Mouse (Mus musculus) hematopoietic stem cell, adult 5-6 weeks (primary cell): ENCODE results near the gene Tspo2. TPM values are rescaled to one million over a fixed set of nuclear protein-coding genes. Genes with fewer than 3 reads are reported as not detected.

Experiments used
- ATAC-seq, 2 experiments: fragments of 125-278 bp in 1 of 2; replicated peaks in 1 of 2; 2 replicates each; pipeline ENCODE4 v1.8.0; 2016 to 2017; ENCODE audit warnings: inconsistent platforms in 2 of 2, mild to moderate bottlenecking in 2 of 2, moderate number of reproducible peaks in 2 of 2, low read depth in 1 of 2, moderate TSS enrichment in 1 of 2; ENCODE audit not compliant: low FRiP score in 2 of 2, poor library complexity in 2 of 2, severe bottlenecking in 2 of 2, insufficient read depth in 1 of 2, low TSS enrichment in 1 of 2
- total RNA-seq: library from RNA; stranded (forward); fragments of 172-1452, 232-1000 nt; gene quantifications from 2 replicates; pipeline ENCODE4 v1.2.3, GENCODE M21; 2017

The Tspo2 gene
- total RNA-seq, 1 experiment from 2014 or later = 10.7 TPM

DNA sequence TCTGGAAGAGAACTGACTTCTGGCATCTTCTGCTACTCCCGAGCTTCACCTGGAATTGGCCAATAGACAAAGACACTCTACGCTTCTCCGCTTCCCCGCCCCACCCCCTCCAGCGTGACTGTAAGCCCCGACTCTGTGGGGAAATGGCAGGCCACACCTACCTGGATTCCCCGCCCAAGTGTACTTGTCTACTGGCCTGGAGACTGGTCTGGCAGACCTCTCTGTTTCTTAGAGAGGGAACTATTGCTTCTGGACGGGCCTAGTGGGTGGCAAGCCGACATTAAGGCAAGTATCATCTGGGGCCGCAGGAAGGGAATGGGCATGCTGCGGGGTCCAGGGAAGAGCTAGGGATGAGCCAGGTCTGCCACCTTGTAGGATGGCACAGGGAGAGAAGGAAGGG lies 3.4 kb upstream of the Tspo2 start, which contains the start of gene Unc5cl:
TSS of gene Unc5cl (plus strand) at position 214 of the 400 bp plus-strand sequence.
- no peak for ATAC-seq

DNA sequence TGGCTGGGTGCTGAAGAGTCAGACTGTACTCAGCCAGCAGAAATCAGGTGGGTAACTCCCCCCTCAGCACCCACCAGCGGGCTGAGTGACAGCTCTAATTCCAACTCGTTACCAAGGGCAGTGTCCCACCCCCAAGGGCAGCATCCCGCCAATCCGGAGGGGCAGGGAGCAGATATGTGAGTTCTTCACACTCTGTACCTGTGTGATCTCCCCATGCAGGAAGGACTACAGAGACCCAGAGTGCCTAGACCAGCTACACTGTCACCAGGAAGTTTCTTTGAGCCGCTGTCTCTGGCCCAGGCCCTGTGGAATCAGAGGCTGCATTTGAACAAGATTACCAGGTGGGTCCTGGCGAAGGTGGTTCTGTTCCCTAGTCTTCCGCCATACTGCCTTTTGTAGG lies 2.9 kb upstream of the Tspo2 start:
- no peak for ATAC-seq

DNA sequence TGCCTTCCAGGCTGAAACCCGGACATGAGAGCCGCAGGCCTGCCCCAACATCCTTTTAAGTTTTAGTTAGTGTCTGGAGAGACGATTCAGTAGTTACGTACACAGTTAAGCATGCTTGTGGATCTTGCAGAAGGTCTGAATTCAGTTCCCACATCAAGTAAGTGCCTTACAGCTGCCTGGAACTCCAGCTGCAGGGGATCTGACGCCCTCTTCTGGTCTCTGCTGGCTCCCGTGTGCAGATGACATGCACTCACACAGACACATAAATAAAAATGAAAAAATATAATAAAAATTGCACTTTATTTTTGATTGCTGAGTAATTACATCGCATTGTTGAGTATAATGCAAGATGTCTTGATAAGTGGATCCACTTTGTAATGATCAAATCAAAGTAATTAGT lies 2.2 kb upstream of the Tspo2 start:
- no peak for ATAC-seq

DNA sequence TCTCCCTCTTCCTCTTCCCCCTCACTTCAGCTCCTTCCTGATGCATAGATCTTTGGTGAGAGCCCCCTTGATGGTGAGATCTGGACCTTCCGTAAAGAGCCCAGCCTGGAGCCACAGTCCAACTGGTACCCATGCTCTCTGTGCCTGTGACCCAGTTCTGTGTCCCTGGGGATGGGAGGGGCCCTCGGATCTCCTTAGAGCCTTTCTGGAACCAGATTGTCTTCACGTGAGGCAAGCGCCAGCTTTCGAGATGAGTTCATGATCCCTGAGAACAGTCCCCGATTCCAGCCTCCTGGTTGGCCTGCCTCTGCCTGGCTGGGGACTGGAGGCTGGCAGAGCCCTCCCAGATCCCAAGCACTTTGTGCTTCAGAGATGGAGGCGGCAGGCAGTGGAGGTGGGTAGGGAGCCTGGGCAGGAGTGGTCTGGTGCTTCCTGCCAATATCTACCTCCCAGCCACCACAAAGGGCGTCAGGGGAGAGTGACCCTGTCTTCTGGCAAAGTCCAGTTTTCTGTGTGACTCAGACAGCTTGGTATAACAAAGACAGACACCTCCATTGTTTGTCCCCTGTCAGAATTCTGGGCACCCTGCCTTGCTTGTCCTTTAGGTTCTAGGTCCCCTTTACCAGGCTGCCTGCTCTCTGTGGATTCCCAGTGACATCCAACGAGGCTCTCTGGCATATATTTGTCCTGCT lies 577 bp upstream of the Tspo2 start:
- ATAC-seq = no peak

DNA sequence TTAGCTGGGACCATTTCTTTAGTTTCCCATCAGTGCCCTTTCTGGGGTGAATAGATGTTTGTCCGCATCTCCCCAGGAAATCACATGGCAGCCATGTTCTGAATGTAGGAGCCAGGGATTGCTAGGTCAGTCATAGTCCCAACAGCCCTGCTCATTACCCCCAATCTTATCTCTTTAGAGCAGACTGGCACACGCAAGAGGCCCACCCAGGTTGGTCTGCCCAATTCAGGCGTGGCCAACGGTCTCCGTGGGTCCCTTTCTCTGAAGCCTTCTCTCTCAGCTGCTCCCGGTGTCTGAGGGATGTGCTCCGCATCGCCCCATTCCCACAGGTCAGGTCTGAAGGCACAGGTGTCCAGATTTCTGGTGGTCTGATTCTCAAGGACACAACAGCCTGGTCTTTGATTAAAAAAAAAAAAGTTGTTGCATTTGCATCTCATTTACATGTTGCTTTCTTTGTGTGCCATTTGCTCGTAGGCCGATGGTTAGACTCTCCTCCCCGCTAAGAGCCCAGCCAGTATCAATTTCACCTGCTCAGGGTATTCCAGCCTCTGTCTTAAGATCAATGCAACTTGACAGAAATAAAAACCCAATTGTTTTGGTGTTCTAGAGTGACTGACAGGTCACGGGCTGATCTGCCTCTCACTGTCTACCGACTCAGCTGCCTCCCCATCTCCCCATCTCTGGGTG lies 513 bp downstream of the Tspo2 start:
- peak in 1 of 2 experiments; percentile 47; a peak in 3 of 4 replicates for ATAC-seq

DNA sequence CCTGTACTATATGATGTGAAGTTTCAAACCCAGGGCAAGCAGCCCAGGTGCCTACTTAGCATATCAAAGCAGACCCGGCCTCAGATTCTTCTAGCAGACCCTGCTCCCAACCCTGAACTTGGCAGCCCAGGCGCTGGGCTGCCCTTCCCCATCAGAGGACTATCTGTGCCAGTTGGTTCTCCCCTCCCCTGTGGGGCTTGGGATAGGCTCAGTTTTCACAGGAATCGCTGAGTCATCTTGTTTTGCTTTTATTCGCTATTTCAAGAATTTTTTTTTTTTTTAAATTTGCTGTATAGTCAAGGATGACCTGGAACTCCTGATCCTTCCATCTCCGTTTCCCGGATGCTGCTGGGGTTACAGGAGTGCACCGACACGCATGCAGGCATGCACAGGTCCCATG lies 3.6 kb downstream of the Tspo2 start:
- ATAC-seq = no peak

DNA sequence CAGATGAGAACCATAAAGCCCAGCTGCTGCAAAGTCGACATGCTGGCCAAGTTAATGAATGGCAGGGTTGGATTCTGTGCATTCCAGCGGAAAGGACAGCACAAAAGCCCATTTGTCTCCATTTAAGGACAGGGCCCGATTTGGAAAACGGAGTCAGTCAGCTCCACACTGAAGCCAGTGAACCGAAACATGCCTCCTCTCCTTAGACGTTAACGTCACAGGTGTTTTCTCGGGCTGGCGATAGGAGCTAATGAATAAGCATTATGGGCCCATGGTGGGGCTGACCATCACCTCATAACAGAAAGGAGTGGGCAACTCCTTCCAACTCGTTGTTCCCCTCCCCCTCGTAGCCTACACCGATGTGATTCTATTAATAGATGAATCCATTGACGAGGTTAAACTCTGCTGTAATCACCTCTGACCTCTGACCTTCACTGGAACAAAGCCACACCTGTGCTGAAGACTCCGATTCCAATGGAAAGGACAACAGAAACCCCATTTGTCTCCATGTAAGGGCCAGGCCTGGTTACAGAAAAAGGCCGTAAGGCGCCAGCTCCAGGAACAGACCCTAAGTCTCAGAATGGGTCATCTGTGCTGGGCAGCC lies 7.7 kb downstream of the Tspo2 start:
- ATAC-seq = no peak

DNA sequence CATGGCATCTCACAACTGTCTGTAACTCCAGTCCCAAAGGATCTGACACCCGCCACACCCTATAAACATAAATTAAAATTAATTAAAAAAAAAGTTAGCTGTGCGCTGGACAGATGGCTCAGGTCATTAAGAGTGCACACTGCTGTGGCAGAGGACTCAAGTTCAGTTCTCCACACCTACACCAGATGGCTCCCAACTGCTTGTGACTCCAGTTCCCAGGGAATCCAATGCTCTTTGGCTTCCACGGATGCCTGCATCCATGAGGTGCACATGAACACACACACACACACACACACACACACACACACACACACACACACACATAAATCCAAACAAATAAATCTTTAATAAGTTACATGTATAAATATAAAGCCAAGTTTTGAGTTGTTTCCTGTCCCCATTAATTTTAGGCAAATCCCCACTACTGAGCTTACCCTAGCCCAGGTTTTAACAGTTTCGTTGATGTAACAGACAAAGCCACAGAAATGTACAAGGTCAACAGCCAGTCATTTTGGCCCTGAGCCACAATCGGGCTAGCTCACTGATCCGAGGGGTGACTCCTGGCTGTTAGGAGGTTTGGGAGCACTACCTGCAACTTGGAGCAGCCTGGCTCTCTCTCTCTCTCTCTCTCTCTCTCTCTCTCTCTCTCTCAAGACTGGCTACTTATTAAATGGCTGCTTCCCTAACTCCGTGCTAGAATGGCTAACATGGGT lies 8.4 kb downstream of the Tspo2 start:
- ATAC-seq = no peak

DNA sequence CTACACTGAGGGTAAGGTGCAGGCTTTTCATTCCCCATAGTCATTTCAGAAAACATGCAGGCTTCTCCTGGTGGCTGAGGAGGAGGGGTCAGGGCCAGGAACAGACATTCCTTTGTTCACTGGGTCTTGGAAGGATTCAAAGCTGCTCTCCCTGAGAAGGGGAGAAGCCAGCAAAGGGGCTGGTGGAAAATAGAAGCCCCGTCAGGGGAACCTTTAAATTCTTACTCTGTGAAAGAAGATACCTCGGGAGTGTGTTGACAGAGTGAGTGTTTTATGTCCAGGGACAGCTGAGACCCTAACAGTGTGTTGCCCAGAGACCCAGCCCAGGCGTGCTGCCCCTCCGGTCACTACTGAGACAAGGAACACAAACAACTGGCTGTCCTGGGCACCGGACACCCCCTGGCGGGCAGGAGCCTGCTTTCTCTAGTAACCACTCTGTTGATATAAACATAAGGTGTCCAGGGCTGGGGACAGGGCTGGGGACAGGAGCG lies 13.9 kb downstream of the Tspo2 start:
- no peak for ATAC-seq

DNA sequence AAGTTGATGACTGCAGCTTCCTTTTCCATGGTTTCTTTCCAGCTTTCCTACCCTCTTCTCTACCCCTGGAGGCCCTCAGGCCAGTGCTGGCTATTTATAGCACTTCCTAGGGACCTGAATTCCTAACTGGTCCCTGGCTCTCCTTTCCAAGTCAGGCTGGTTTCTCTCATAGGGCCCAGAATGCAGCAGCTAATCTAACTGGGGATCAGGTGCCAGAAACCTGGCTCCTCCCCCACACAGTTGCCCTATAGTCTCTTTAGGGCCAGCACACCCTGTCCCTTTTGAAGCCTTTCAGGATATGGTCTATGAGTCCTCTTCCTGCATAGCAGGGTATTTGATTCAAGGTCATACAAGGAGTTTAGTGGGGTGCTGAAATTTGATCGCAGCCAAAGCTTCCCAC lies 14.8 kb downstream of the Tspo2 start:
- ATAC-seq = no peak

DNA sequence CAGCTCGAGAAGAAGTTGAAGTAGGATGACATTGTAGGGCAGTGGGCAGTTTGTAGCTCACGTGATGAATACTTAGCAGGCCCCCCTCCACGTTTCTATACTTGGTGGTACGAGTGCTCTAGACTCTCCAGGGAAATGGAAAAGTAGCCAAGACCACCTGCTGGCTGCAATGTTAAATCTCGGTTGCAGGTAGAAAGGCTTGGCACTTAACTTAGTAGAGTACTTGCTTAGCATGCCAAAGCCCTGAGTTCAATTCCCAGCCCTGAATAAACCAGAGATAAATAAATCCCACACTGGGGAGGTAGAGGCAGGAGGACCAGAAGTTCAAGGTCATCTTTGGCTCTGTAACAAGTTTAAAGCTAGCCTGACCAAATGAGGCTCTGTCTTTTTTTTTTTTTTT lies 16.8 kb downstream of the Tspo2 start:
- no peak for ATAC-seq

DNA sequence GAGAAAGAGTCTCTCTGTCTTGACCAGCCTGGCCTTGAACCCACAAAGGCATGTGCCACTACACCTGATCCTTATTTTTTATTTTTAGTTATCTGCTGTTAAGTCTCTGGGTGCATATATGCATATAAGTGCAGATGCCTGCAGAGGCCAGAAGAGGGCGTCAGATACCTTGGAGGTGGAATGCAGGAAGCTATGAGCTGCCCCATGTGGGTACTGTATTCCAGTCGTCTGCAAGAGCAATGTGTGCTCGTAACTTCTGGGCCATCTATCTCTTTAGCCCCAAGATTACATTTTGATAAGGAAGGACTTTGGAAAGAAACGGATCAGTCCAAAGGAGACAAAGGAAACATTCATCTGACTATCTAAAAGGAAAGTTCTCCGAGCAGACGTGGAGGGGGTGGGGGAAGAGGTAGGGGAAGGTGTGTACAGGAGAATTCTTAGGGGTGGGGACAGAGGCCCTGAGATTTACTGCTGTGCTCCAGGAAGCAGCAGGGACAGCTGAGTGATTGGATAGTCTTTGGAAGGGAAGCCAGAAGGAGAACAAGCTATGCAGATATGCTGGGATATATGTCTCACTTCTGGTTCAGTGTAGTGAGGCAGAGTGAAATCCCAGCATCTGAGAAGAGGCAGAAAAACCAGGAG lies 17.5 kb downstream of the Tspo2 start:
- ATAC-seq = no peak

DNA sequence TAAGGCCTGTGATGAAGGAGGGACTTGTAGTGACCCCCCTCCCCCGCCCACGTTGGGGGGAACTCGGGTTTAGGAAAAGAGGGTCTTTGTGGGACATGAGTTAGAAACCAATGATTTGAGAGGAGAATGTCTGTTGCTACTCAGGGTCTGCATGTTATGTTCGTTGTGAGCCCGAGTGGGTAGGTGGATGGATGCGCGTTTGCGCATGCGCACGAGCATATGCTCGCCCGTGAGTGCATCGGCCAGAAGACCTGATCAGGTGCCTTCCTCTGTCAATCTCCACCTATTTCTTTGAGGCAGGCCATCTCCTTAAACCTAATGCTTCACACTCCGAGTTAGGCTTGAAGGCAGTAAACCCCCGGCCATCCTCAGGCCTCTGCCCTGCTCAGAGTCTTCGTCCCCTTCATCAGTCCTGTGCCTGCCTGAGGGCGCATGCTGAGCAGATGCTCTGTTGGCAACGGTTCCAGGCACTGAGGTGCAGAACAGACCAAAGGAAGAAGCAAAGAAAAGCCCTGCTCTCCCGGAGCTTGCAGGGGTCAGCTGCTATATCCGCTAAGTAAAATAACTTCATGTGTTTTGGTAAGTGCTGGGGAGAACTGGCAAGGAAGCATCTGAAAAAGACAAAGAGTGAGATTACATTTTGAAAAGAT lies 18.2 kb downstream of the Tspo2 start:
- ATAC-seq = no peak

DNA sequence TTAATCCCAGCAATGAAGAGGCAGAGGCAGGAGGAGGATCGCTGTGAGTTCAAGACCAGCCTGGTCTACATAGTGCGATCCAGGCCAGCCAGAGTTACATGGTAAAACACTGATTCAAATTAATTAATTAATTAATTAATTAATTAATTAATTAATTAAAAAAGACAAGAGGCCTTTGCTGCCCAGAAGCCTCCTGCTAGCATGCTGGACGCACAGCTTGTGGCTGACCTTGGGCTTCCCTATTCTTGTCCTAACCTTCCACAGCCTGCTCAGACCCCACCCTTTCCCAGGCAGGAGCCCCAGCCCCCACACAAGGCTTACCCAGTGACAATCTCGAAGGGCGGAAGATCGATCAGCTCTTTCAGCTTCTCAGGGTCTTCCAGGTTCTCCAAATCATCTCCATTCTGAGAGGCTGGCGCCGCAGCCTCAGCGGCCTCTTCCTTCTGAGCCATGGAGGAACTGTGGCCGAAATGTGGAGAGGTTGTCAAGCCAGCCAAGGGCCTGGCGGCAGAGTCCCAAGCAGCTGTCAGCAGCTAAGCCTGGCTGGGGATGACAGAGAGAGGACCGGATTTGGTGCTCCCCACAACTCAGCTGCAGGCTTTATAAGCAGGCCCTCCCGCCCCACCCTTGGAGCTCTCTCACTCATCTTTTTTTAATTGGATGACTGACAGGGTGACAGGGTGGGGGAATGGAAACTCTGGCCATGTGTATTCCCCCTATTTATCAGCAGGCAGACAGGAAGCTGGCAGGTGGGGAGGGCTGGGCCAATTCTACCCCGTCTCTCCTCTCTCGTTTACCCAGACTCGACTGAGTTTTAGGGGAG lies 19.0 kb downstream of the Tspo2 start, which contains the start of gene Apobec2:
TSS of gene Apobec2 (minus strand) at position 773 of the 823 bp plus-strand sequence.
- no peak for ATAC-seq

DNA sequence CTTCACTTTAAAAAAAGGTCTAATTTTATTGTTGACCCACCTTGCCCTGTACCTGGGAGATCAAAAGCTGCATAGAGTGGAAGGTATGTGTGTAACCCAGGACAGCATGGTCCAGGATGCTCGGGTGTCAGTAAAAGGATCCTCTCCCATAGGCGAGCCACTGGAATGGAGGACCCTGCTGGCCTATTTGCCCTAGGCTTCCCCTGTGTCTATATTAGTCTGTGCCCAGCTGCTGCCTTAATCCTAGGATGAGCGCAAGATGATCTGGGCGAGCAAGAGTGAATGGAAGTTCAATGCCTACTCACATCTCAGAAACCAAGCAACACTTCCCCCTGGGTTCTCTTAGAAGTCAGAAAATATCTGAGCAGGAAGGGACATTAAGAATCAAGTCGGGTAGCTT lies 20.3 kb downstream of the Tspo2 start:
- no peak for ATAC-seq

DNA sequence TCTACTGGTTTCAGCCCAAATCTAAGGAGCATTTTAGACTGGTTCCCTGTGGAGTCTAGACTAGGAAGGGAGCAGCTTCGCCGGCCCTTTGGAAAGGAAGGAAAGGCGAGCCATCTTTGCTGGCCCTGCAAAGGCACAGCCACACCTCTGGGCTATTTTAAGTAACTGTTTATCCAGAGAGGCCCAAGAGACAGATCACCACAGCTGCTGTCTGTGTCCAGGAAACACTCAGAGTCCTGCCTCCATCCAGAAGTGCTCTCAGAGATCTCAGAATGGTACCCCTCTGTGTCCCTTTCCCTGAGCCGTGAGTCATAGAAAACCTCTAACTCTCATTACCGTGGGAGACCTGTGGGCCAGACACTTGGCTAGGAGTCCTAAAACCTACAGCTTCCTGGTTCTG lies 20.9 kb downstream of the Tspo2 start:
- no peak for ATAC-seq
